Mouse (Mus musculus): ENCODE measurements around the gene Eif4g1. TPM values are rescaled to one million over a fixed set of nuclear protein-coding genes. Genes with fewer than 3 reads are reported as not detected.

The Eif4g1 gene
- polyA plus RNA-seq, 1 experiment from 2014 or later = 137 TPM

DNA sequence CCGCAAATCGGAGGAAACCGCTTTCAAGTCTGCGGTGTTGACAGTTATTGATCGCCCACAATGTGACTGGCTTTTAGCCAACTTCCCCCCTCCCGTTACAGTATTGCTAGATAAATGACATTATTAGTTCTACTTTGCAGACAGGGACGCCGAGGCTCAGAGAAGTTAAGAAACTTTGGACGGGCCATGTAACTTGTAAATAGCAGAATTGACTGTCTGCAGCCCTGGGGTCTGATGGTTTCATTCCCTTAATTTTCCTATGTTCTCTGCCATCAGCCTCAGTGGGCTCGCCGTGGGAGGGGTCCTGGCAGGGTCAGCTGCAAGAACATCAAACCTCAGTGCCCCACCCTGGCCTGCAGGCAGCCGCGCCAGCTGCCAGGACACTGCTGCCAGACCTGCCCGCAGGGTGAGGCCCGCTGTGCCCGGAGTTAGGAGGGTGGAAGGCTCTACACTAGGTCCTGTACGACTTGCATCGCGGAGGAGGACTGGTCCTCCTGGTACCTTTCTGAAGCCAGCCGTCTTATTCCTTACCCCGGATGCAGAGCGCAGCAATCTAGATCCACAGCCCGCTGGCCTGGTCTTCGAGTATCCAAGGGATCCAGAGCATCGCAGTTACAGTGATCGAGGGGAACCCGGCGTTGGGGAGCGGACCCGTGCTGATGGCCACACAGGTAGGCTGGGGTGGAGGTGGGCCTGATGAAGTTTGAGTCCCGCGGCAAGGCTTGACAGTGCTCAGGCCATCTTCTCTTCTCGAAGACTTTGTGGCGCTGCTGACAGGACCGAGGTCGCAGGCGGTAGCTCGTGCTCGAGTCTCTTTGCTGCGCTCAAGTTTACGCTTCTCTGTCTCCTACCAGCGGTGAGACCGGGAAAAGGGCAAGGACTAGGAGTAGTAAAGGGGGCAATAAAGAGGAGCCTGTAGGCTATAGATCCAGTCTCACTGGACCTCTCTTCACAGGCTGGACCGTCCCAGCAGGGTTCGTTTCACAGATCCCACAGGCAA lies 65.9 kb downstream of the Eif4g1 start, which contains the start of gene Thpo:
TSS of gene Thpo (minus strand) at position 781 of the 1,000 bp plus-strand sequence.
- 4% methylated on average over 45 of the region's 45 CpGs for WGBS
- Histone ChIP-seq H3K4me3 (peak within 1 kb of the TSS; percentile 74), H3K27me3 (peaks cover 22% of the 10 kb centered on the region), H3K36me3 (no peaks in the 10 kb centered on the region), H3K9ac (replicated peaks) (peak within 1 kb of the TSS; percentile 79), H3K27ac (replicated peaks) (no peak within 1 kb of the TSS), H3K4me1 (peaks cover 20% of the 10 kb centered on the region), H3K4me2 (replicated peaks) (peak within 1 kb of the TSS; percentile 90), H3K9me3 (no peaks in the 10 kb centered on the region)
- ATAC-seq (replicated peaks) = no peak

DNA sequence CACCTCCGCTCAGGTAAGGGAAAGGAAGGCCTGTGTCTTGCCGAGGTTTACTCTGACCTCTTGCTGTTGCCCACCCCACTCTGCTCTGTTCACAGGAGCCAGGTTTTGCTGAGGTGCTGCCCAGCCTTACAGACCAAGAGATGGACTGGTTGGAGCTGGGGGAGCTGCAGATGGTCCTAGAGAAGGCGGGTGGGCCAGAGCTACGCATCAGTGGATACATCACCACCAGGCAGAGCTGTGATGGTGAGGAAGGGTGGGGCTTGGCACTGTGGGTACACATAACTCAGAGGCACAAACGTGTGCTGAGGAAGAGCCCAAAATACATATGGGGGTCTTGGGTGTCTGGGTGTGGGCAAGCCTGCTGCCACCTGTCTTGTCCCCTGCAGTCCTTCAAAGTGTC lies 67.5 kb downstream of the Eif4g1 start:
- 85% methylated on average over 5 of the region's 5 CpGs for WGBS
- H3K27me3 ChIP-seq = peaks cover 22% of the 10 kb centered on the region
- H3K9ac ChIP-seq (replicated peaks) = no peak overlapping the region
- no peak for ATAC-seq (replicated peaks)
- H3K9me3 ChIP-seq = no peaks in the 10 kb centered on the region
- no peak overlapping the region for H3K27ac ChIP-seq (replicated peaks)
- H3K36me3 ChIP-seq = no peaks in the 10 kb centered on the region
- no peak overlapping the region for H3K4me2 ChIP-seq (replicated peaks)
- no peak overlapping the region for H3K4me3 ChIP-seq
- H3K4me1 ChIP-seq = peaks cover 20% of the 10 kb centered on the region

DNA sequence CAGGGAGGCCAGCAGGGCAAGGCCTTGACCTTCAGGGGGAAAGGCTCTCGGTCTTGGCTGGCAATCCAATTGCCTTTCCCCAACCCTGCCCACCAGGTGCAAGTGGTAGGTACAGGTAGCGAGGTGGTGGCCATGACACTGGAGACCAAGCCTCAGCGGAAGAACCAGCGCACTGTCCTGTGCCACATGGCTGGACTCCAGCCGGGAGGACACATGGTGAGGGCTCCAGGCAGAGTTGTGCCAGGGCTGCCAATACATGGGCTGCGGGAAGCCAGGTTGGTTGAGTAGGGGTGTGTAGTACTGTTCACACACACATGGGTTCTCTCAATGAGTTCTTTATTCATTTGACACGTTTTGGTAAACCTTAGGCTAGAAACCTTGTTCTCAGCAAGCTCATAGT lies 68.1 kb downstream of the Eif4g1 start:
- H3K4me2 ChIP-seq (replicated peaks) = no peak overlapping the region
- H3K36me3 ChIP-seq = no peaks in the 10 kb centered on the region
- ATAC-seq (replicated peaks) = no peak
- 83% methylated on average over 7 of the region's 7 CpGs for WGBS
- no peak overlapping the region for H3K4me3 ChIP-seq
- no peak overlapping the region for H3K9ac ChIP-seq (replicated peaks)
- no peak overlapping the region for H3K27ac ChIP-seq (replicated peaks)
- peaks cover 20% of the 10 kb centered on the region for H3K4me1 ChIP-seq
- H3K9me3 ChIP-seq = no peaks in the 10 kb centered on the region
- peaks cover 22% of the 10 kb centered on the region for H3K27me3 ChIP-seq

DNA sequence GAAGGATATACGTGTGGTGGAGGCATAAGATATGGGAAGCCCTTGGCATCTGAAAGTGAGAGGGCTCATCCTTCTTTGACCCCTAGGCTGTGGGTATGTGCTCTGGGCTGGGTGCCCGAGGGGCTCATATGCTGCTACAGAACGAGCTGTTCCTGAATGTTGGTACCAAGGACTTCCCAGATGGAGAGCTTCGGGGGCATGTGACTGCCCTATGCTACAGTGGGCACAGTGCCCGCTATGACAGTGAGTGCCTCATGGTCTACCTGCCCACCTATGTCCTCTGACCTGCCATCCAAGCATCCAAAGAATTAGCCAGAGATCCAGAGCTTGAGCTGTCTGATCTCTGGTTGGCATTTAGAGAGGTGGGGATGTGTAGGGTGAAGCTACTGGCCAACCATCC lies 68.7 kb downstream of the Eif4g1 start:
- no peak overlapping the region for H3K27ac ChIP-seq (replicated peaks)
- H3K4me2 ChIP-seq (replicated peaks) = no peak overlapping the region
- ATAC-seq (replicated peaks) = no peak
- WGBS = 89% methylated on average over 5 of the region's 5 CpGs
- no peak overlapping the region for H3K4me3 ChIP-seq
- H3K27me3 ChIP-seq = peaks cover 22% of the 10 kb centered on the region
- no peaks in the 10 kb centered on the region for H3K9me3 ChIP-seq
- peaks cover 20% of the 10 kb centered on the region for H3K4me1 ChIP-seq
- no peak overlapping the region for H3K9ac ChIP-seq (replicated peaks)
- H3K36me3 ChIP-seq = no peaks in the 10 kb centered on the region

DNA sequence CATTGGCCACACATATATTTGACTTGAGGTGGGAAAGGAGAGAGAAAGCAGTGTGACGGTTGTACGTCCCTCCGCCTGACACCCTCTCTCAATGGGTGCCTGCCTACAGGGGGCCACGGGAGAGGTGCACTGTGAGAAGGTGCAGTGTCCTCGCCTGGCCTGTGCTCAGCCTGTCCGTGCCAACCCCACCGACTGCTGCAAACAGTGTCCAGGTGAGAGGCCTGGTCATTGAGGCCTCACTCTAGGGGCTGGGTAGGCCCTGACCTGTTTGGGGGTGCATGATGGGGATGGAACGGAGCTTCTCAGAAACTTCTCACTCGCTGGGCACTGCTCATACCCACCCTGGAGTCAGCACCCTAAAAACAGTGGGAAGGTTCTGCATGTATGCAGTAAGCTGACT lies 71.7 kb downstream of the Eif4g1 start:
- no peak overlapping the region for H3K9ac ChIP-seq (replicated peaks)
- no peak for ATAC-seq (replicated peaks)
- H3K4me2 ChIP-seq (replicated peaks) = no peak overlapping the region
- 92% methylated on average over 9 of the region's 9 CpGs for WGBS
- no peaks in the 10 kb centered on the region for H3K9me3 ChIP-seq
- no peak overlapping the region for H3K4me3 ChIP-seq
- no peaks in the 10 kb centered on the region for H3K4me1 ChIP-seq
- no peak overlapping the region for H3K27ac ChIP-seq (replicated peaks)
- peaks cover 9% of the 10 kb centered on the region for H3K27me3 ChIP-seq
- no peaks in the 10 kb centered on the region for H3K36me3 ChIP-seq

Other genes starting within 250 kb of the Eif4g1 start
- gene Abcc5, start 241.9 kb upstream of the Eif4g1 start, polyA plus RNA-seq (2015; fragmentation: Nextera tagmentation; extraction: Ambion mirVana) = 143 and 144 TPM in 2 replicates
- 96.8 and 98.9 TPM in 2 replicates for gene Eif2b5, start 169.5 kb upstream of the Eif4g1 start, polyA plus RNA-seq (2015; fragmentation: Nextera tagmentation; extraction: Ambion mirVana)
- gene Dvl3, start 151.3 kb upstream of the Eif4g1 start, polyA plus RNA-seq (2015; fragmentation: Nextera tagmentation; extraction: Ambion mirVana) = 33.3 and 33.7 TPM in 2 replicates
- 1,124 and 1,145 TPM in 2 replicates for gene Ap2m1, start 132.8 kb upstream of the Eif4g1 start, polyA plus RNA-seq (2015; fragmentation: Nextera tagmentation; extraction: Ambion mirVana)
- gene Abcf3, start 119.7 kb upstream of the Eif4g1 start, polyA plus RNA-seq (2015; fragmentation: Nextera tagmentation; extraction: Ambion mirVana) = 74.0 and 74.5 TPM in 2 replicates
- 4.3 and 5.3 TPM in 2 replicates for gene Vwa5b2, start 78.8 kb upstream of the Eif4g1 start, polyA plus RNA-seq (2015; fragmentation: Nextera tagmentation; extraction: Ambion mirVana)
- gene Eef1akmt4, start 56.7 kb upstream of the Eif4g1 start, polyA plus RNA-seq (2015; fragmentation: Nextera tagmentation; extraction: Ambion mirVana) = 16.3 and 18.9 TPM in 2 replicates
- not detected in 2 replicates for gene Gm49333, start 56.7 kb upstream of the Eif4g1 start, polyA plus RNA-seq (2015; fragmentation: Nextera tagmentation; extraction: Ambion mirVana)
- 30.5 and 34.0 TPM in 2 replicates for gene Alg3, start 56.6 kb upstream of the Eif4g1 start, polyA plus RNA-seq (2015; fragmentation: Nextera tagmentation; extraction: Ambion mirVana)
- gene Camk2n2, start 47.0 kb upstream of the Eif4g1 start, polyA plus RNA-seq (2015; fragmentation: Nextera tagmentation; extraction: Ambion mirVana) = 19.2 and 20.9 TPM in 2 replicates
- 11.9 and 12.7 TPM in 2 replicates for gene Ece2, start 38.5 kb upstream of the Eif4g1 start, polyA plus RNA-seq (2015; fragmentation: Nextera tagmentation; extraction: Ambion mirVana)
- gene Psmd2, start 16.7 kb upstream of the Eif4g1 start, polyA plus RNA-seq (2015; fragmentation: Nextera tagmentation; extraction: Ambion mirVana) = 379 and 388 TPM in 2 replicates
- 51.8 and 54.4 TPM in 2 replicates for gene Fam131a, start 24.9 kb downstream of the Eif4g1 start, polyA plus RNA-seq (2015; fragmentation: Nextera tagmentation; extraction: Ambion mirVana)
- gene Polr2h, start 49.4 kb downstream of the Eif4g1 start, polyA plus RNA-seq (2015; fragmentation: Nextera tagmentation; extraction: Ambion mirVana) = 86.4 and 96.1 TPM in 2 replicates
- 19.2 and 19.8 TPM in 2 replicates for gene Clcn2, start 49.4 kb downstream of the Eif4g1 start, polyA plus RNA-seq (2015; fragmentation: Nextera tagmentation; extraction: Ambion mirVana)
- gene Chrd, start 64.8 kb downstream of the Eif4g1 start, polyA plus RNA-seq (2015; fragmentation: Nextera tagmentation; extraction: Ambion mirVana) = 3.5 and 3.7 TPM in 2 replicates
- gene Thpo, start 66.2 kb downstream of the Eif4g1 start, polyA plus RNA-seq (2015; fragmentation: Nextera tagmentation; extraction: Ambion mirVana) = 0.80 and 0.91 TPM in 2 replicates

All from forebrain, embryonic 15.5 days (tissue).